Mouse (Mus musculus): ENCODE data around the gene Ufsp1. TPM values are rescaled to one million over a fixed set of nuclear protein-coding genes. Genes with fewer than 3 reads are reported as not detected.

Ufsp1 gene
- polyA plus RNA-seq, 1 experiment from 2014 or later = 7.6 TPM

- H3K4me3 ChIP-seq (ENCODE audit: low read depth, low read length) = no peak overlapping the region
- H3K4me1 ChIP-seq (ENCODE audit: control insufficient read depth, insufficient read depth, low read length) = peaks cover 28% of the 10 kb centered on the region
- H3K9ac ChIP-seq (ENCODE audit: low read length) = no peak overlapping the region
- DNase-seq (ENCODE audit: low spot score) = no peak
- 76% methylated on average over 15 of the region's 15 CpGs for WGBS
- no peaks in the 10 kb centered on the region for H3K9me3 ChIP-seq (ENCODE audit: control insufficient read depth, low read length)
- peaks cover 13% of the 10 kb centered on the region for H3K36me3 ChIP-seq (ENCODE audit: control insufficient read depth, insufficient read depth, low read length)
- no peak overlapping the region for H3K4me2 ChIP-seq (ENCODE audit: low read depth, severe bottlenecking)
- peaks cover 51% of the 10 kb centered on the region for H3K27me3 ChIP-seq (ENCODE audit: control insufficient read depth, insufficient read depth, low read length)
- no peak for ATAC-seq (ENCODE audit: insufficient number of reproducible peaks, low FRiP score, low TSS enrichment, low read depth)
- no peak overlapping the region for H3K27ac ChIP-seq (replicated peaks; ENCODE audit: low read depth, low read length)
These were observed 3.0 kb upstream of the Ufsp1 start for GRCm38 (mm10) chr5:137291381-137291926.

- H3K27me3 ChIP-seq (ENCODE audit: control insufficient read depth, insufficient read depth, low read length) = peaks cover 36% of the 10 kb centered on the region
- H3K9me3 ChIP-seq (ENCODE audit: control insufficient read depth, low read length) = no peaks in the 10 kb centered on the region
- peak overlapping the region; percentile 66; the same call in 1 of the 2 replicates for H3K9ac ChIP-seq (ENCODE audit: low read length)
- DNase-seq (ENCODE audit: low spot score) (peak; percentile 72), ATAC-seq (ENCODE audit: insufficient number of reproducible peaks, low FRiP score, low TSS enrichment, low read depth) (no peak)
- H3K4me1 ChIP-seq (ENCODE audit: control insufficient read depth, insufficient read depth, low read length) = peaks cover 17% of the 10 kb centered on the region
- H3K27ac ChIP-seq (replicated peaks; ENCODE audit: low read depth, low read length) = no peak overlapping the region
- peaks cover 29% of the 10 kb centered on the region for H3K36me3 ChIP-seq (ENCODE audit: control insufficient read depth, insufficient read depth, low read length)
- H3K4me2 ChIP-seq (ENCODE audit: low read depth, severe bottlenecking) = peak overlapping the region; percentile 95
- H3K4me3 ChIP-seq (ENCODE audit: low read depth, low read length) = peak overlapping the region; percentile 46
- WGBS = under 1% methylated on average over 15 of the region's 15 CpGs
These were observed 1.1 kb upstream of the Ufsp1 start for GRCm38 (mm10) chr5:137293282-137293681.

GRCm38 (mm10) chr5:137294744-137295093 is 290 bp downstream of the Ufsp1 start:
- Histone ChIP-seq H3K4me3 (ENCODE audit: low read depth, low read length) (peak overlapping the region; percentile 46), H3K36me3 (ENCODE audit: control insufficient read depth, insufficient read depth, low read length) (peaks cover 40% of the 10 kb centered on the region), H3K27me3 (ENCODE audit: control insufficient read depth, insufficient read depth, low read length) (peaks cover 23% of the 10 kb centered on the region), H3K27ac (replicated peaks; ENCODE audit: low read depth, low read length) (peak overlapping the region; percentile 70), H3K4me1 (ENCODE audit: control insufficient read depth, insufficient read depth, low read length) (peaks cover 12% of the 10 kb centered on the region), H3K9ac (ENCODE audit: low read length) (peak overlapping the region; percentile 75), H3K9me3 (ENCODE audit: control insufficient read depth, low read length) (no peaks in the 10 kb centered on the region), H3K4me2 (ENCODE audit: low read depth, severe bottlenecking) (peak overlapping the region; percentile 95)
- no peak for DNase-seq (ENCODE audit: low spot score)
- 7% methylated on average over 18 of the region's 18 CpGs for WGBS
- peak; percentile 55 for ATAC-seq (ENCODE audit: insufficient number of reproducible peaks, low FRiP score, low TSS enrichment, low read depth)

GRCm38 (mm10) chr5:137295296-137295695 is 867 bp downstream of the Ufsp1 start:
- no peak for DNase-seq (ENCODE audit: low spot score)
- Histone ChIP-seq H3K36me3 (ENCODE audit: control insufficient read depth, insufficient read depth, low read length) (peaks cover 46% of the 10 kb centered on the region), H3K27ac (replicated peaks; ENCODE audit: low read depth, low read length) (peak overlapping the region; percentile 70; the same call in 1 of the 2 replicates)

GRCm38 (mm10) chr5:137295712-137296111 is 1.3 kb downstream of the Ufsp1 start:
- H3K27ac ChIP-seq (replicated peaks; ENCODE audit: low read depth, low read length) = no peak overlapping the region
- peaks cover 12% of the 10 kb centered on the region for H3K4me1 ChIP-seq (ENCODE audit: control insufficient read depth, insufficient read depth, low read length)
- peak overlapping the region; percentile 10; the same call in 1 of the 2 replicates for H3K4me3 ChIP-seq (ENCODE audit: low read depth, low read length)
- DNase-seq (ENCODE audit: low spot score) (no peak), ATAC-seq (ENCODE audit: insufficient number of reproducible peaks, low FRiP score, low TSS enrichment, low read depth) (no peak)
- peaks cover 50% of the 10 kb centered on the region for H3K36me3 ChIP-seq (ENCODE audit: control insufficient read depth, insufficient read depth, low read length)
- no peak overlapping the region for H3K4me2 ChIP-seq (ENCODE audit: low read depth, severe bottlenecking)
- H3K9ac ChIP-seq (ENCODE audit: low read length) = no peak overlapping the region
- H3K27me3 ChIP-seq (ENCODE audit: control insufficient read depth, insufficient read depth, low read length) = peaks cover 13% of the 10 kb centered on the region
- no peaks in the 10 kb centered on the region for H3K9me3 ChIP-seq (ENCODE audit: control insufficient read depth, low read length)
- 93% methylated on average over 15 of the region's 15 CpGs for WGBS

More at GRCm38 (mm10) chr5:137295296-137295695, 867 bp downstream of the Ufsp1 start:
- Histone ChIP-seq H3K9me3 (ENCODE audit: control insufficient read depth, low read length) (no peaks in the 10 kb centered on the region), H3K4me2 (ENCODE audit: low read depth, severe bottlenecking) (peak overlapping the region; percentile 95; the same call in 1 of the 2 replicates), H3K4me3 (ENCODE audit: low read depth, low read length) (peak overlapping the region; percentile 46), H3K27me3 (ENCODE audit: control insufficient read depth, insufficient read depth, low read length) (peaks cover 17% of the 10 kb centered on the region), H3K9ac (ENCODE audit: low read length) (peak overlapping the region; percentile 75; the same call in 1 of the 2 replicates), H3K4me1 (ENCODE audit: control insufficient read depth, insufficient read depth, low read length) (peaks cover 12% of the 10 kb centered on the region)
- no peak for ATAC-seq (ENCODE audit: insufficient number of reproducible peaks, low FRiP score, low TSS enrichment, low read depth)
- 81% methylated on average over 9 of the region's 9 CpGs for WGBS

- peaks cover 61% of the 10 kb centered on the region for H3K36me3 ChIP-seq (ENCODE audit: control insufficient read depth, insufficient read depth, low read length)
- no peak overlapping the region for H3K4me2 ChIP-seq (ENCODE audit: low read depth, severe bottlenecking)
- WGBS = 90% methylated on average over 14 of the region's 14 CpGs
- DNase-seq (ENCODE audit: low spot score) (no peak), ATAC-seq (ENCODE audit: insufficient number of reproducible peaks, low FRiP score, low TSS enrichment, low read depth) (no peak)
- H3K27ac ChIP-seq (replicated peaks; ENCODE audit: low read depth, low read length) = no peak overlapping the region
- H3K9ac ChIP-seq (ENCODE audit: low read length) = no peak overlapping the region
- H3K4me3 ChIP-seq (ENCODE audit: low read depth, low read length) = no peak overlapping the region
- peaks cover 12% of the 10 kb centered on the region for H3K4me1 ChIP-seq (ENCODE audit: control insufficient read depth, insufficient read depth, low read length)
- H3K27me3 ChIP-seq (ENCODE audit: control insufficient read depth, insufficient read depth, low read length) = peaks cover 5% of the 10 kb centered on the region
- no peaks in the 10 kb centered on the region for H3K9me3 ChIP-seq (ENCODE audit: control insufficient read depth, low read length)
These were observed 2.7 kb downstream of the Ufsp1 start for GRCm38 (mm10) chr5:137297126-137297525.

GRCm38 (mm10) chr5:137299240-137299639 is 4.8 kb downstream of the Ufsp1 start:
- H3K9me3 ChIP-seq (ENCODE audit: control insufficient read depth, low read length) = no peaks in the 10 kb centered on the region
- peaks cover 71% of the 10 kb centered on the region for H3K36me3 ChIP-seq (ENCODE audit: control insufficient read depth, insufficient read depth, low read length)
- ATAC-seq (ENCODE audit: insufficient number of reproducible peaks, low FRiP score, low TSS enrichment, low read depth) = no peak
- DNase-seq (ENCODE audit: low spot score) = no peak
- no peak overlapping the region for H3K27ac ChIP-seq (replicated peaks; ENCODE audit: low read depth, low read length)
- no peak overlapping the region for H3K4me3 ChIP-seq (ENCODE audit: low read depth, low read length)
- no peak overlapping the region for H3K9ac ChIP-seq (ENCODE audit: low read length)
- H3K27me3 ChIP-seq (ENCODE audit: control insufficient read depth, insufficient read depth, low read length) = no peaks in the 10 kb centered on the region
- 94% methylated on average over 7 of the region's 7 CpGs for WGBS
- H3K4me2 ChIP-seq (ENCODE audit: low read depth, severe bottlenecking) = no peak overlapping the region
- peaks cover 10% of the 10 kb centered on the region for H3K4me1 ChIP-seq (ENCODE audit: control insufficient read depth, insufficient read depth, low read length)

GRCm38 (mm10) chr5:137301253-137301652 is 6.8 kb downstream of the Ufsp1 start:
- peaks cover 60% of the 10 kb centered on the region for H3K36me3 ChIP-seq (ENCODE audit: control insufficient read depth, insufficient read depth, low read length)
- 92% methylated on average over 21 of the region's 21 CpGs for WGBS
- no peak for ATAC-seq (ENCODE audit: insufficient number of reproducible peaks, low FRiP score, low TSS enrichment, low read depth)

GRCm38 (mm10) chr5:137303609-137304008 is 9.2 kb downstream of the Ufsp1 start:
- no peak overlapping the region for H3K4me2 ChIP-seq (ENCODE audit: low read depth, severe bottlenecking)
- H3K36me3 ChIP-seq (ENCODE audit: control insufficient read depth, insufficient read depth, low read length) = peaks cover 43% of the 10 kb centered on the region
- 90% methylated on average over 4 of the region's 4 CpGs for WGBS
- ATAC-seq (ENCODE audit: insufficient number of reproducible peaks, low FRiP score, low TSS enrichment, low read depth) (no peak), DNase-seq (ENCODE audit: low spot score) (no peak)
- H3K9me3 ChIP-seq (ENCODE audit: control insufficient read depth, low read length) = peaks cover under 1% of the 10 kb centered on the region; the same call in 1 of the 2 replicates
- no peak overlapping the region for H3K9ac ChIP-seq (ENCODE audit: low read length)
- H3K27me3 ChIP-seq (ENCODE audit: control insufficient read depth, insufficient read depth, low read length) = no peaks in the 10 kb centered on the region
- H3K27ac ChIP-seq (replicated peaks; ENCODE audit: low read depth, low read length) = no peak overlapping the region
- no peak overlapping the region for H3K4me3 ChIP-seq (ENCODE audit: low read depth, low read length)
- peaks cover 15% of the 10 kb centered on the region for H3K4me1 ChIP-seq (ENCODE audit: control insufficient read depth, insufficient read depth, low read length)

More at GRCm38 (mm10) chr5:137301253-137301652, 6.8 kb downstream of the Ufsp1 start:
- H3K4me3 ChIP-seq (ENCODE audit: low read depth, low read length) = no peak overlapping the region
- H3K9ac ChIP-seq (ENCODE audit: low read length) = no peak overlapping the region
- DNase-seq (ENCODE audit: low spot score) = no peak
- H3K27ac ChIP-seq (replicated peaks; ENCODE audit: low read depth, low read length) = no peak overlapping the region
- no peak overlapping the region for H3K4me2 ChIP-seq (ENCODE audit: low read depth, severe bottlenecking)
- peaks cover 14% of the 10 kb centered on the region for H3K4me1 ChIP-seq (ENCODE audit: control insufficient read depth, insufficient read depth, low read length)
- no peaks in the 10 kb centered on the region for H3K27me3 ChIP-seq (ENCODE audit: control insufficient read depth, insufficient read depth, low read length)
- no peaks in the 10 kb centered on the region for H3K9me3 ChIP-seq (ENCODE audit: control insufficient read depth, low read length)

Data from limb, embryonic 11.5 days (tissue).